Mouse (Mus musculus) hematopoietic stem cell, adult 5-6 weeks (primary cell): ENCODE results near the gene Phlda1. TPM values are rescaled to one million over a fixed set of nuclear protein-coding genes. Genes with fewer than 3 reads are reported as not detected.

Experiments used
- ATAC-seq, 2 experiments: fragments of 125-278 bp in 1 of 2; replicated peaks in 1 of 2; 2 replicates each; pipeline ENCODE4 v1.8.0; 2016 to 2017; ENCODE audit warnings: inconsistent platforms in 2 of 2, mild to moderate bottlenecking in 2 of 2, moderate number of reproducible peaks in 2 of 2, low read depth in 1 of 2, moderate TSS enrichment in 1 of 2; ENCODE audit not compliant: low FRiP score in 2 of 2, poor library complexity in 2 of 2, severe bottlenecking in 2 of 2, insufficient read depth in 1 of 2, low TSS enrichment in 1 of 2
- total RNA-seq: library from RNA; stranded (forward); fragments of 172-1452, 232-1000 nt; gene quantifications from 2 replicates; pipeline ENCODE4 v1.2.3, GENCODE M21; 2017

Phlda1 gene
- total RNA-seq, 1 experiment from 2014 or later, result 3.4 TPM

- ATAC-seq, result peak; percentile 33 to 77; a peak in 1 of 4 replicates
Measured at GRCm38 (mm10) chr10:111516804-111517436, 10.8 kb downstream of the Phlda1 start.

- no peak for ATAC-seq
Measured at GRCm38 (mm10) chr10:111518350-111518749, 12.3 kb downstream of the Phlda1 start.

GRCm38 (mm10) chr10:111519620-111520370 is 13.7 kb downstream of the Phlda1 start:
- ATAC-seq, result no peak

GRCm38 (mm10) chr10:111520621-111521020 is 14.5 kb downstream of the Phlda1 start:
- no peak for ATAC-seq

GRCm38 (mm10) chr10:111521636-111522035 is 15.6 kb downstream of the Phlda1 start:
- ATAC-seq, result no peak

- no peak for ATAC-seq
Measured at GRCm38 (mm10) chr10:111522230-111522629, 16.1 kb downstream of the Phlda1 start.

GRCm38 (mm10) chr10:111523894-111524293 is 17.8 kb downstream of the Phlda1 start:
- no peak for ATAC-seq

GRCm38 (mm10) chr10:111527057-111527456 is 21.0 kb downstream of the Phlda1 start:
- ATAC-seq, result no peak

GRCm38 (mm10) chr10:111527613-111528012 is 21.5 kb downstream of the Phlda1 start:
- ATAC-seq, result no peak

GRCm38 (mm10) chr10:111528283-111528682 is 22.2 kb downstream of the Phlda1 start:
- peak; percentile 22 to 54; a peak in 1 of 4 replicates for ATAC-seq

GRCm38 (mm10) chr10:111530398-111530797 is 24.3 kb downstream of the Phlda1 start:
- no peak for ATAC-seq

- ATAC-seq, result no peak
Measured at GRCm38 (mm10) chr10:111534691-111535090, 28.6 kb downstream of the Phlda1 start.

- no peak for ATAC-seq
Measured at GRCm38 (mm10) chr10:111537410-111537809, 31.3 kb downstream of the Phlda1 start.

GRCm38 (mm10) chr10:111539724-111540324 is 33.7 kb downstream of the Phlda1 start:
- peak; percentile 96 to 98 for ATAC-seq

GRCm38 (mm10) chr10:111540678-111541077 is 34.6 kb downstream of the Phlda1 start:
- no peak for ATAC-seq

- ATAC-seq, result no peak
Measured at GRCm38 (mm10) chr10:111543106-111543505, 37.0 kb downstream of the Phlda1 start.

- ATAC-seq, result no peak
Measured at GRCm38 (mm10) chr10:111543781-111544260, 37.7 kb downstream of the Phlda1 start.

- no peak for ATAC-seq
Measured at GRCm38 (mm10) chr10:111544311-111544710, 38.2 kb downstream of the Phlda1 start.
